Mouse (Mus musculus) midbrain, embryonic 16.5 days (tissue): ENCODE measurements around the gene Hnrnpab. TPM values are rescaled to one million over a fixed set of nuclear protein-coding genes. Genes with fewer than 3 reads are reported as not detected.
"Not testable (repeated sequence)": the region's sequence is repeated elsewhere in the genome, so short reads cannot be mapped to it uniquely, and the experiment has no call there.

Experiments
- ATAC-seq: fragments of 200-750 bp; cut with Nextera tagmentation; 2 replicates; pipeline ENCODE4 v1.8.0; 2017; ENCODE audit warnings: moderate TSS enrichment
- H3K27ac ChIP-seq: fragments of 300-500 bp; sonication (generic); 2 replicates; pipeline ENCODE4 v1.5.1; 2014; ENCODE audit warnings: mild to moderate bottlenecking, low read length, mixed read lengths
- H3K27me3 ChIP-seq: fragments of 300-500 bp; sonication (generic); 2 replicates; pipeline ENCODE4 v1.6.1; 2014; ENCODE audit warnings: low read depth, low read length, mixed read lengths; ENCODE audit not compliant: control insufficient read depth, insufficient read depth
- H3K36me3 ChIP-seq: fragments of 300-500 bp; sonication (generic); 2 replicates; pipeline ENCODE4 v1.6.1; 2014; ENCODE audit warnings: mild to moderate bottlenecking, low read length, moderate library complexity, mixed read lengths; ENCODE audit not compliant: control insufficient read depth, insufficient read depth
- H3K4me1 ChIP-seq: fragments of 300-500 bp; sonication (generic); 2 replicates; pipeline ENCODE4 v1.6.1; 2014; ENCODE audit warnings: mild to moderate bottlenecking, low read length, mixed read lengths; ENCODE audit not compliant: control insufficient read depth, insufficient read depth
- H3K4me2 ChIP-seq: fragments of 300-500 bp; sonication (generic); 2 replicates; pipeline ENCODE4 v1.6.1; 2014; ENCODE audit warnings: mild to moderate bottlenecking, low read length, mixed read lengths
- H3K4me3 ChIP-seq: fragments of 300-500 bp; sonication (generic); 2 replicates; pipeline ENCODE4 v1.5.1; 2014; ENCODE audit warnings: low read depth, mild to moderate bottlenecking, low read length, moderate library complexity, mixed read lengths
- H3K9ac ChIP-seq: fragments of 300-500 bp; sonication (generic); 2 replicates; pipeline ENCODE4 v1.6.1; 2014; ENCODE audit warnings: low read depth, low read length, mixed read lengths
- H3K9me3 ChIP-seq: fragments of 300-500 bp; sonication (generic); replicated peaks from 2 replicates; pipeline ENCODE4 v1.6.1; 2014; ENCODE audit warnings: mild to moderate bottlenecking, low read length, mixed read lengths; ENCODE audit not compliant: control insufficient read depth, poor library complexity, severe bottlenecking
- WGBS: fragments of 180-500 bp; shearing (Covaris S2); extraction: QIAGEN DNeasy Blood & Tissue Kit; methylation state at CpG from one replicate; pipeline ENCODE4 v1.1.7; 2014; 5-methylcytosine and 5-hydroxymethylcytosine counted together
- polyA plus RNA-seq: library from polyadenylated mRNA; unstranded; fragments of >200 nt; fragmentation: Nextera tagmentation; extraction: Ambion mirVana; gene quantifications from 2 replicates; pipeline ENCODE4 v1.2.1, GENCODE M21; 2015

Hnrnpab gene
- polyA plus RNA-seq, 1 experiment from 2014 or later: 273 TPM

- Histone ChIP-seq H3K27me3 (no peaks in the 10 kb centered on the region), H3K9ac (peak overlapping the region; percentile 62), H3K36me3 (no peaks in the 10 kb centered on the region), H3K4me1 (peaks cover 12% of the 10 kb centered on the region), H3K4me2 (peak overlapping the region; percentile 69), H3K27ac (peak overlapping the region; percentile 26; the same call in 1 of the 2 replicates), H3K9me3 (no peaks in the 10 kb centered on the region), H3K4me3 (peak overlapping the region; percentile 32)
- no peak for ATAC-seq
- WGBS: 6% methylated on average over 14 of the region's 14 CpGs
These were observed 9.0 kb upstream of the Hnrnpab start for GRCm38 (mm10) chr11:51615601-51616000.

GRCm38 (mm10) chr11:51615129-51615528 lies 8.5 kb upstream of the Hnrnpab start:
- Histone ChIP-seq H3K27ac (peak overlapping the region; percentile 26; the same call in 1 of the 2 replicates), H3K4me1 (peaks cover 7% of the 10 kb centered on the region), H3K9me3 (no peaks in the 10 kb centered on the region), H3K9ac (peak overlapping the region; percentile 62), H3K4me2 (peak overlapping the region; percentile 69), H3K36me3 (no peaks in the 10 kb centered on the region), H3K27me3 (no peaks in the 10 kb centered on the region), H3K4me3 (peak overlapping the region; percentile 32)
- no peak for ATAC-seq
- 50% methylated on average over 7 of the region's 7 CpGs for WGBS

GRCm38 (mm10) chr11:51614256-51614655 lies 7.6 kb upstream of the Hnrnpab start:
- no peak overlapping the region for H3K27ac ChIP-seq
- no peak for ATAC-seq
- no peak overlapping the region for H3K9ac ChIP-seq
- WGBS: 79% methylated on average over 8 of the region's 8 CpGs
- H3K4me2 ChIP-seq: no peak overlapping the region
- H3K4me1 ChIP-seq: 0 out of 2 replicates have a peak, but pooled peaks cover 5% of the 10 kb centered on the region
- no peaks in the 10 kb centered on the region for H3K36me3 ChIP-seq
- H3K4me3 ChIP-seq: no peak overlapping the region
- no peaks in the 10 kb centered on the region for H3K9me3 ChIP-seq
- H3K27me3 ChIP-seq: no peaks in the 10 kb centered on the region

GRCm38 (mm10) chr11:51609940-51610339 lies 3.3 kb upstream of the Hnrnpab start:
- H3K27ac ChIP-seq, H3K4me2 ChIP-seq, H3K36me3 ChIP-seq, H3K4me3 ChIP-seq, H3K9ac ChIP-seq, H3K27me3 ChIP-seq, H3K9me3 ChIP-seq, ATAC-seq: not testable (repeated sequence)
- WGBS: 92% methylated on average over 5 of the region's 5 CpGs
- H3K4me1 ChIP-seq: peaks cover 11% of the 10 kb centered on the region

GRCm38 (mm10) chr11:51609266-51609909 lies 2.7 kb upstream of the Hnrnpab start:
- peaks cover 16% of the 10 kb centered on the region for H3K4me1 ChIP-seq
- no peaks in the 10 kb centered on the region for H3K27me3 ChIP-seq
- no peak for ATAC-seq
- no peak overlapping the region for H3K27ac ChIP-seq
- no peaks in the 10 kb centered on the region; the same call in 1 of the 2 replicates for H3K36me3 ChIP-seq
- WGBS: 86% methylated on average over 3 of the region's 3 CpGs
- no peak overlapping the region for H3K4me2 ChIP-seq
- no peak overlapping the region for H3K4me3 ChIP-seq
- no peaks in the 10 kb centered on the region for H3K9me3 ChIP-seq
- no peak overlapping the region for H3K9ac ChIP-seq

- peak overlapping the region; percentile 86 for H3K4me2 ChIP-seq
- H3K4me1 ChIP-seq: peaks cover 29% of the 10 kb centered on the region
- H3K9ac ChIP-seq: peak overlapping the region; percentile 99
- no peaks in the 10 kb centered on the region for H3K27me3 ChIP-seq
- peak overlapping the region; percentile 91 for H3K4me3 ChIP-seq
- WGBS: 8% methylated on average over 15 of the region's 15 CpGs
- ATAC-seq: peak; percentile 71
- H3K27ac ChIP-seq: peak overlapping the region; percentile 96
- peaks cover 16% of the 10 kb centered on the region for H3K36me3 ChIP-seq
- no peaks in the 10 kb centered on the region for H3K9me3 ChIP-seq
These were observed 570 bp upstream of the Hnrnpab start for GRCm38 (mm10) chr11:51607096-51607738.

GRCm38 (mm10) chr11:51605602-51606446 lies 823 bp downstream of the Hnrnpab start:
- Histone ChIP-seq H3K9me3 (no peaks in the 10 kb centered on the region), H3K27ac (peak overlapping the region; percentile 96), H3K4me3 (peak overlapping the region; percentile 91), H3K27me3 (no peaks in the 10 kb centered on the region), H3K4me1 (peaks cover 29% of the 10 kb centered on the region), H3K4me2 (peak overlapping the region; percentile 71), H3K9ac (peak overlapping the region; percentile 99), H3K36me3 (peaks cover 29% of the 10 kb centered on the region)
- WGBS: under 1% methylated on average over 71 of the region's 81 CpGs
- ATAC-seq: peak; percentile 54

GRCm38 (mm10) chr11:51602253-51602652 lies 4.4 kb downstream of the Hnrnpab start:
- Histone ChIP-seq H3K27ac (no peak overlapping the region), H3K9ac (no peak overlapping the region), H3K4me2 (no peak overlapping the region), H3K36me3 (peaks cover 55% of the 10 kb centered on the region), H3K4me3 (no peak overlapping the region), H3K4me1 (peaks cover 28% of the 10 kb centered on the region), H3K27me3 (no peaks in the 10 kb centered on the region), H3K9me3 (no peaks in the 10 kb centered on the region)
- no peak for ATAC-seq
- WGBS: 88% methylated on average over 3 of the region's 3 CpGs
